Mouse (Mus musculus): ENCODE measurements around the gene Nutf2-ps1.
"Not testable (repeated sequence)": the region's sequence is repeated elsewhere in the genome, so short reads cannot be mapped to it uniquely, and the experiment has no call there.

- TF ChIP-seq ZNF384 (IDR thresholded peaks at IDR 0.05; ENCODE audit: low read depth, low read length); MAFK (IDR thresholded peaks at IDR 0.05; ENCODE audit: insufficient read depth, low read depth, low read length); CHD2 (IDR thresholded peaks at IDR 0.05; ENCODE audit: low read depth, low read length): not testable (repeated sequence)
These were observed 8.6 kb downstream of the Nutf2-ps1 start for GRCm38 (mm10) chr19:53580271-53580670.
